ENCODE assay signal across 21 mouse cellular contexts in genomic region chr4:135891539-135891938, GRCm38 (mm10). TPM values are rescaled to one million over a fixed set of nuclear protein-coding genes. Genes with fewer than 3 reads are reported as not detected.
A peak's percentile ranks its signal among the peaks of the same experiment; 100 is the strongest.
DNase-seq lines count a peak whose midpoint lies in the region; ATAC-seq lines count a peak whose summit lies in the region.
"Had no signal": no experiment of that assay in that cellular context is flagged by ENCODE, and none has a peak within 500 bp of the region (broad histone marks: within the 10 kb centered on the region; RNA-seq: fewer than 3 reads in every experiment).

No protein-coding gene starts in this region.

- no peaks in the 10 kb centered on the region for H3K4me1 ChIP-seq in kidney, embryonic 14.5 days (ENCODE audit: control insufficient read depth, insufficient read depth, low read length)
- H3K4me1 ChIP-seq: forebrain, embryonic 12.5 days; hindbrain, embryonic 15.5 days had no signal

- H3K4me2 ChIP-seq in kidney, embryonic 14.5 days (replicated peaks; ENCODE audit: low read depth, low read length) = no peak overlapping the region
- H3K4me2 ChIP-seq: embryonic facial prominence, embryonic 13.5 days; forebrain, embryonic 12.5 days; hindbrain, embryonic 15.5 days had no signal

- intact Hi-C loops in heart, postnatal 25 days (cut with DNase I) = loop anchor here (2.0 kb wide), 1 partner anchor 41 kb away; no protein-coding TSS in a partner anchor

- no peaks in the 10 kb centered on the region for H3K27me3 ChIP-seq in kidney, embryonic 14.5 days (ENCODE audit: control insufficient read depth, insufficient read depth, low read length)
- H3K27me3 ChIP-seq: embryonic facial prominence, embryonic 13.5 days; forebrain, embryonic 12.5 days; hindbrain, embryonic 15.5 days had no signal

- DNase-seq in heart, adult 11 months = peak; percentile 62
- no peak for DNase-seq in heart, postnatal 25 days (ENCODE audit: low spot score)
- peak; percentile 32 for DNase-seq in 416B (ENCODE audit: low read depth)
- DNase-seq in urinary bladder, postnatal 14 days (ENCODE audit: low spot score) = no peak
- DNase-seq: adrenal gland, adult 2 months; adrenal gland, postnatal 25 days; cerebellum, adult 8-10 months; cerebellum, postnatal 14 days; gastrocnemius, adult 2 months; gastrocnemius, postnatal 25 days; heart, adult 18-20 months; heart, postnatal 10 days had no signal

- no peak overlapping the region for H3K27ac ChIP-seq in kidney, embryonic 14.5 days (ENCODE audit: low read depth, low read length)
- H3K27ac ChIP-seq: embryonic facial prominence, embryonic 13.5 days; forebrain, embryonic 12.5 days; gastrocnemius, adult 2 months; heart, embryonic 10.5 days; hindbrain, embryonic 15.5 days had no signal

- 89% methylated on average over 2 of the region's 2 CpGs for WGBS in kidney, embryonic 14.5 days

- ATAC-seq in common myeloid progenitor, adult 5-6 weeks (replicated peaks; ENCODE audit: low read depth, poor library complexity, severe bottlenecking) = 0 out of 2 replicates have a peak, but pooled peaks have one; percentile 2
- peak; percentile 62 for ATAC-seq in neutrophil, adult 5-6 weeks (ENCODE audit: extremely low read depth, insufficient number of reproducible peaks, low FRiP score, poor library complexity, severe bottlenecking)
- no peak for ATAC-seq in kidney, embryonic 14.5 days (ENCODE audit: low FRiP score, low TSS enrichment)
- ATAC-seq: forebrain, embryonic 16.5 days had no signal

- H3K9ac ChIP-seq in kidney, embryonic 14.5 days (ENCODE audit: low read depth, low read length) = no peak overlapping the region
- H3K9ac ChIP-seq: embryonic facial prominence, embryonic 13.5 days; forebrain, embryonic 12.5 days; hindbrain, embryonic 15.5 days had no signal

- H3K9me3 ChIP-seq in kidney, embryonic 14.5 days (ENCODE audit: control insufficient read depth, low read length) = no peaks in the 10 kb centered on the region
- H3K9me3 ChIP-seq: embryonic facial prominence, embryonic 13.5 days; forebrain, embryonic 12.5 days; heart, embryonic 10.5 days; hindbrain, embryonic 15.5 days had no signal

- no peaks in the 10 kb centered on the region for H3K36me3 ChIP-seq in kidney, embryonic 14.5 days (ENCODE audit: control insufficient read depth, insufficient read depth, low read length)
- H3K36me3 ChIP-seq: embryonic facial prominence, embryonic 13.5 days; forebrain, embryonic 12.5 days; heart, embryonic 10.5 days; hindbrain, embryonic 15.5 days had no signal

- H3K4me3 ChIP-seq in kidney, embryonic 14.5 days (ENCODE audit: low read length) = no peak overlapping the region
- H3K4me3 ChIP-seq: embryonic facial prominence, embryonic 13.5 days; forebrain, embryonic 12.5 days; gastrocnemius, adult 2 months; heart, embryonic 10.5 days; hindbrain, embryonic 15.5 days had no signal

RNA-seq across cellular contexts. Expression of gene Cnr2, which starts 3.7 kb away (rescaled TPM):
- under 1 TPM; 0.34 to 0.36 TPM for total RNA-seq in heart, postnatal 25 days (2021)
- 9.4 and 10.9 TPM in 2 replicates for total RNA-seq in common myeloid progenitor, adult 5-6 weeks (2017)
- 67.0 and 72.5 TPM in 2 replicates for total RNA-seq in neutrophil, adult 5-6 weeks (2017)
- 0.10 and 0.45 TPM in 2 replicates for polyA plus RNA-seq in kidney, embryonic 14.5 days (2014; fragmentation: Nextera tagmentation; extraction: Ambion mirVana)
- polyA plus RNA-seq: C2C12; forebrain, embryonic 16.5 days had no signal

RNA-seq across cellular contexts. Expression of gene Pnrc2, which starts 17.9 kb away (rescaled TPM):
- 10 to 100 TPM; 57.7 to 67.0 TPM for total RNA-seq in heart, postnatal 25 days (2021)
- 146 and 189 TPM in 2 replicates for total RNA-seq in common myeloid progenitor, adult 5-6 weeks (2017)
- total RNA-seq in neutrophil, adult 5-6 weeks (2017) = 315 and 327 TPM in 2 replicates
- polyA plus RNA-seq in kidney, embryonic 14.5 days (2014; fragmentation: Nextera tagmentation; extraction: Ambion mirVana) = 174 and 209 TPM in 2 replicates

RNA-seq across cellular contexts. Expression of gene Fuca1, which starts 29.0 kb away (rescaled TPM):
- 10 to 100 TPM; 27.4 to 29.0 TPM for total RNA-seq in heart, postnatal 25 days (2021)
- total RNA-seq in common myeloid progenitor, adult 5-6 weeks (2017) = 70.8 and 71.5 TPM in 2 replicates
- 366 and 368 TPM in 2 replicates for total RNA-seq in neutrophil, adult 5-6 weeks (2017)
- 57.6 and 69.2 TPM in 2 replicates for polyA plus RNA-seq in kidney, embryonic 14.5 days (2014; fragmentation: Nextera tagmentation; extraction: Ambion mirVana)

RNA-seq across cellular contexts. Expression of gene Srsf10, which starts 36.0 kb away (rescaled TPM):
- total RNA-seq in heart, postnatal 25 days (2021) = 10 to 100 TPM; 41.7 to 47.7 TPM
- total RNA-seq in common myeloid progenitor, adult 5-6 weeks (2017) = 292 and 303 TPM in 2 replicates
- 306 and 325 TPM in 2 replicates for total RNA-seq in neutrophil, adult 5-6 weeks (2017)
- polyA plus RNA-seq in kidney, embryonic 14.5 days (2014; fragmentation: Nextera tagmentation; extraction: Ambion mirVana) = 334 and 342 TPM in 2 replicates

RNA-seq across cellular contexts. Expression of gene Hmgcl, which starts 54.7 kb away (rescaled TPM):
- total RNA-seq in heart, postnatal 25 days (2021) = 10 to 100 TPM; 71.5 to 74.8 TPM
- total RNA-seq in common myeloid progenitor, adult 5-6 weeks (2017) = 23.8 and 48.2 TPM in 2 replicates
- 97.1 and 111 TPM in 2 replicates for total RNA-seq in neutrophil, adult 5-6 weeks (2017)
- 81.1 and 81.3 TPM in 2 replicates for polyA plus RNA-seq in kidney, embryonic 14.5 days (2014; fragmentation: Nextera tagmentation; extraction: Ambion mirVana)

Comparison
In these comparisons a context has a peak if more than half of its experiments do, and no peak if none do; other contexts are left out.
1. DNase-seq: peak in heart, adult 11 months (single experiment) and 416B (single experiment); none in heart, postnatal 25 days (single experiment) and urinary bladder, postnatal 14 days (single experiment).